Mouse (Mus musculus) cerebellum, adult 2 months (tissue): Measurements from ENCODE around the gene Srpr.

Source experiments
- CTCF ChIP-seq: fragments of 200-500 bp; IDR thresholded peaks from 2 replicates; pipeline ENCODE4 v1.5.1; 2011; ENCODE audit warnings: low read depth, mild to moderate bottlenecking, control low read depth, low read length, moderate library complexity, borderline replicate concordance; ENCODE audit not compliant: insufficient read depth
- POLR2A ChIP-seq: fragments of 200-500 bp; IDR thresholded peaks from 2 replicates; pipeline ENCODE4 v1.6.1; 2011; ENCODE audit warnings: low read length, control low read depth, borderline replicate concordance; ENCODE audit not compliant: insufficient read depth

- no peak for TF ChIP-seq CTCF
- no peak for TF ChIP-seq POLR2A
These were observed 36.0 kb downstream of the Srpr start for GRCm38 (mm10) chr9:35235996-35236395.
